Comparison of ENCODE assay signal across 13 mouse cellular contexts in the genomic region with DNA sequence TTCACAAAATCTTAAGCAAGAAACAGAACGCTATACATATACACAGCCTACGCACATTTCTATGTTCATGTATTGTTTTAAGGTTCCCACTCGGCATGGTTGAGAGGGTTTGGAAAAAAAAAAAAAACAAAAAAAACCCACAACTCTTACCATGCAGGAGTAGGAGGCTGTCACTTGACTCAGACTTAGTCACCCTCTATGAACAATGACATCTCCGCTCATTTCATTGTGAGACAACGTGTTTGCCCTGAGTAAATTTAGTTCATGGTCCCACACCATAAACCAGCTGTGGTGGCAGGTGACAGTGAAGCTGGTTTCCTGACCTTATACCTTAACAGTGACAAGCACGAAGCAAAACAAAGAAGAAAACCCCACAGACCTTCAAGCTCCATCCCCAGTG.
"Had no signal": no experiment of that assay in that cellular context is flagged by ENCODE, and none has a peak within 500 bp of the region (broad histone marks: within the 10 kb centered on the region; RNA-seq: fewer than 3 reads in every experiment).

No protein-coding gene starts in this region.

- H3K4me2 ChIP-seq: liver, embryonic 11.5 days; liver, embryonic 15.5 days; midbrain, embryonic 13.5 days; neural tube, embryonic 12.5 days; stomach, embryonic 15.5 days had no signal

- H3K27me3 ChIP-seq: liver, embryonic 15.5 days; midbrain, embryonic 13.5 days; neural tube, embryonic 12.5 days; stomach, embryonic 15.5 days had no signal

- H3K4me1 ChIP-seq: limb, embryonic 10.5 days; liver, embryonic 15.5 days; midbrain, embryonic 13.5 days; neural tube, embryonic 12.5 days; stomach, embryonic 15.5 days had no signal

- H3K36me3 ChIP-seq: limb, embryonic 10.5 days; liver, embryonic 15.5 days; midbrain, embryonic 13.5 days; neural tube, embryonic 12.5 days; stomach, embryonic 15.5 days had no signal

- H3K4me3 ChIP-seq: layer of hippocampus, adult 2 months; limb, embryonic 10.5 days; liver, embryonic 15.5 days; midbrain, embryonic 13.5 days; neural tube, embryonic 12.5 days; stomach, embryonic 15.5 days had no signal

- H3K9ac ChIP-seq: liver, embryonic 15.5 days; midbrain, embryonic 13.5 days; neural tube, embryonic 12.5 days; stomach, embryonic 15.5 days had no signal

- H3K27ac ChIP-seq: layer of hippocampus, adult 2 months; limb, embryonic 10.5 days; liver, embryonic 15.5 days; midbrain, embryonic 13.5 days; neural tube, embryonic 12.5 days; stomach, embryonic 15.5 days had no signal

- DNase-seq: kidney, postnatal 36 days; lung, adult 2 months; lung, postnatal 36 days; thymus, adult 2 months; thymus, postnatal 25 days had no signal

- H3K9me3 ChIP-seq: limb, embryonic 10.5 days; liver, embryonic 15.5 days; midbrain, embryonic 13.5 days; neural tube, embryonic 12.5 days; stomach, embryonic 15.5 days had no signal

- ATAC-seq: lung, postnatal 0 days; midbrain, embryonic 13.5 days had no signal
